Mouse (Mus musculus): ENCODE data around the gene Scrt2. TPM values are rescaled to one million over a fixed set of nuclear protein-coding genes. Genes with fewer than 3 reads are reported as not detected.

The Scrt2 gene
- polyA plus RNA-seq (2012) = 0.03 TPM in 1 of 2 replicates, not detected in the other

DNA sequence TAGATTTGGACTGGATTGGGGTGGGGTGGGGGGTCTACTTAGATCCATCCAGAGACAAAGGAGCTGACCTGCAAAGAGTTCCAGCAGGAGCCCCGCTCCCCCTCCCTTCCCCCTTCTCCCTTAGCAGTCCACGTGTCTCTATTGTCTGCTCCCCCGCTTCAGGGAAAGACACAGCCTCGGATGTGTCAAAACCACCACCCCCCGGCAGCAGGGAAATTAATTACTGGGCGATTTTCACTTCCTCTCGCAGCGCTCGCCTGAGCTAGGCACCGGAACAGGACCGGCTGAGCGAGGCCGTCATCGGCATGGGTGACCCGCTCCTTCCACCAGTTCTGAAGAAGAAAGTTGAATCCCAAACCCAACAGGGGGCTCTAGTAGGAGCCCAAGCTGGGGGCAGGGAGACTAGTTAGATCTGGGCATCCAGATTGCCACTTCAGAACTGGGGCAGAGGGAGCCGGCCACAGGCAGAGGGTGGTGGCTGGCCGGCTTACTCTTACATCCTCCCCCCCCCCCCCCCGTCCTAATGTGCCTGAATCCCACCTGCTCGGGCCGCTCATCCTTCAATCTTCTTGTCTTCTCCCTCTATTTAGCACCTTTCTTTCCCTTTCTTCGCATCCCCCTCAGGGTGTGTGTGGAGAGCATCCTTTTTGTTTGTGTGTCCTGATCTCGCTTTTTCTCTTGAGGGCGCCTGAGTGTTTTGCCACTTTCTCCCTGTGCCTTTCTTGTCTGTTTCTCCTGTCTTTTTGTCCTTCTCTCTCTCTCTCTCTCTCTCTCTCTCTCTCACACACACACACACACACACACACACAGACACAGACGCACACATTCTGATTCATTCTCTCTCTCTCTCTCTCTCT, at the start of gene Scrt2:
TSS of gene Scrt2 (plus strand) at position 845 of the 857 bp plus-strand sequence.
- Histone ChIP-seq H3K4me3 (replicated peaks) (no peak within 1 kb of the TSS), H3K4me1 (ENCODE audit: control insufficient read depth) (no peaks in the 10 kb centered on the region; the same call in 1 of the 2 replicates), H3K36me3 (ENCODE audit: control insufficient read depth) (no peaks in the 10 kb centered on the region), H3K9me3 (ENCODE audit: control insufficient read depth, low read length) (no peaks in the 10 kb centered on the region; the same call in 1 of the 2 replicates), H3K27me3 (ENCODE audit: control insufficient read depth) (peaks cover 88% of the 10 kb centered on the region)
- TF ChIP-seq TAL1 (IDR thresholded peaks at IDR 0.05; ENCODE audit: low read length) = no peak
- TF ChIP-seq GATA1 (IDR thresholded peaks at IDR 0.05; ENCODE audit: low read length) = no peak

- TF ChIP-seq TAL1 (IDR thresholded peaks at IDR 0.05; ENCODE audit: low read length) (no peak), GATA1 (IDR thresholded peaks at IDR 0.05; ENCODE audit: low read length) (no peak)
- H3K4me3 ChIP-seq (replicated peaks) = no peak overlapping the region
- no peaks in the 10 kb centered on the region for H3K36me3 ChIP-seq (ENCODE audit: control insufficient read depth)
- H3K9me3 ChIP-seq (ENCODE audit: control insufficient read depth, low read length) = peaks cover 3% of the 10 kb centered on the region; the same call in 1 of the 2 replicates
- H3K4me1 ChIP-seq (ENCODE audit: control insufficient read depth) = peaks cover 4% of the 10 kb centered on the region; the same call in 1 of the 2 replicates
- peaks cover 30% of the 10 kb centered on the region for H3K27me3 ChIP-seq (ENCODE audit: control insufficient read depth)
Measured at GRCm38 (mm10) chr2:152040101-152040500, 41.2 kb upstream of the Scrt2 start.

DNA sequence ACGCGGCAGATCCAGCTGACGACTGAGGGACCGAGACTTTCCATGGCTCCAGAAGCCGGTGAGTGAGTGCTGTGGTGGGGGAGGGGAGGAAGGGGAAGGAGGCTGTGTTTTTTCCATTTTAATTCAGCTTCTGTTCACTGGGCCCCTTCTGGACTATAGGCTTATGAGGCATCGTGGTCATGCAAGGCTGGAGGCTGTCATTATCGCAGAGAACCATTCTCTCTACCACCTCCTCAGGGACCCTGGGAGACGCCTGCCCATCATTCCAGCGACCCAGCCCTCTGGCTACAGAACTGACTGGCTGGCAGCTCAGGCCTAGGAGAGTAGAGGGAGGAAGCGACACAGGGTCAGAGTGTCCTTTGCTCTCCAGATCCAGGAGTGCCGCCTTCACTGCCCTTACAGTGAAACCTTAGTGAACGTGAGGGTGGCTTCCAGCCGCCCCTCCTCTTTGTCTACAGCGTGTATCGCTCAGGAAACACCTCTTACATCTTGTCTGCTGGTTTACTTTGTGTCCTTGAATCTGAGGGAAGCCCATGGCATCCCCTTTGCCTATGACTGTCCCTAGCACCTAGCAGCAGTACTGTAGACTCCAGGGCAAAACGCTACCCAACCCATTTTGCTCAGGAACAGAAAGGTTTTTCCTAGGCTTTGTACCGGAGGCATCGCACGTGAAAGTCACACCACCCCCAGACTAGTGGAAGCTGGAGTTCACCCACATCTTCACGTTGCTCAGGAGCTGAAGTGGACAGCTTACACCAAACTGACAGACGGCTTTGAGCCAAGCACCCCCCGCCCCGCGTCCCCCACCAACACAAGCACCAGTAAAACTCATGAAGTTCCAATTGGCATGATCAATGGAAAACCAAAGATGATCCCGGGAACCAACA, 34.0 kb upstream of the Scrt2 start:
- Histone ChIP-seq H3K4me1 (ENCODE audit: control insufficient read depth) (peaks cover 31% of the 10 kb centered on the region), H3K4me3 (replicated peaks) (no peak overlapping the region), H3K27me3 (ENCODE audit: control insufficient read depth) (peaks cover 64% of the 10 kb centered on the region), H3K9me3 (ENCODE audit: control insufficient read depth, low read length) (peaks cover 2% of the 10 kb centered on the region; the same call in 1 of the 2 replicates), H3K36me3 (ENCODE audit: control insufficient read depth) (no peaks in the 10 kb centered on the region)
- TF ChIP-seq TAL1 (IDR thresholded peaks at IDR 0.05; ENCODE audit: low read length) = no peak
- TF ChIP-seq GATA1 (IDR thresholded peaks at IDR 0.05; ENCODE audit: low read length) = no peak

GRCm38 (mm10) chr2:152048003-152048980, 33.0 kb upstream of the Scrt2 start:
- H3K27me3 ChIP-seq (ENCODE audit: control insufficient read depth) = peaks cover 64% of the 10 kb centered on the region
- H3K4me1 ChIP-seq (ENCODE audit: control insufficient read depth) = peaks cover 34% of the 10 kb centered on the region
- peaks cover 2% of the 10 kb centered on the region; the same call in 1 of the 2 replicates for H3K9me3 ChIP-seq (ENCODE audit: control insufficient read depth, low read length)
- TF ChIP-seq GATA1 (IDR thresholded peaks at IDR 0.05; ENCODE audit: low read length) (no peak), TAL1 (IDR thresholded peaks at IDR 0.05; ENCODE audit: low read length) (no peak)
- no peaks in the 10 kb centered on the region for H3K36me3 ChIP-seq (ENCODE audit: control insufficient read depth)
- peak overlapping the region; percentile 40 for H3K4me3 ChIP-seq (replicated peaks)

DNA sequence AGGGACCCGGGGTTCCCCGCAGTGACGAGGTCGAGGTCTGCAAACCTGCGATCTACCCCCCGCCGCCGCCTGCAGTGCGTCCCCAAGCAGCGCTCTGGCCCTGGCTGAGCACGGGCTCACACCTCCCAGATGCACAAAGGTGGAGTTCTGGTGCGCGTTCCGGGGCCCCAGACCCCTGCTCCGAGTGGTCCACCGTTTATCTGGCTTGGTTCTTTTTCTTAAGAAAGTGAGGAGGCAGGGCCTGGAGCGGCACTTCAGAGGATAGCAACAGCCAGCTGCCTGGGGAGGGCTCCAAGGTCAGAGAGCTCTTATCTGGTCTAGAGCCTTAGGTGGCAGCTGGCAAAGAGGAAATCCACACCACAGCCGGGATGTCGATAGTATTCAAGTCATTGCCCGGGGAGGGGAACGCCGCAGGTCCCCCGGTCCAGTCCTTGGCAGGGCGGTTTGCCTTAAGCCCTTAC, 32.3 kb upstream of the Scrt2 start:
- Histone ChIP-seq H3K4me3 (replicated peaks) (peak overlapping the region; percentile 40), H3K27me3 (ENCODE audit: control insufficient read depth) (peaks cover 66% of the 10 kb centered on the region)

GRCm38 (mm10) chr2:152049611-152050270, 31.6 kb upstream of the Scrt2 start:
- Histone ChIP-seq H3K4me1 (ENCODE audit: control insufficient read depth) (peaks cover 31% of the 10 kb centered on the region), H3K36me3 (ENCODE audit: control insufficient read depth) (no peaks in the 10 kb centered on the region), H3K27me3 (ENCODE audit: control insufficient read depth) (peaks cover 66% of the 10 kb centered on the region), H3K4me3 (replicated peaks) (no peak overlapping the region), H3K9me3 (ENCODE audit: control insufficient read depth, low read length) (peaks cover 2% of the 10 kb centered on the region; the same call in 1 of the 2 replicates)
- TF ChIP-seq GATA1 (IDR thresholded peaks at IDR 0.05; ENCODE audit: low read length) (no peak), TAL1 (IDR thresholded peaks at IDR 0.05; ENCODE audit: low read length) (no peak)

More for the DNA sequence above, 32.3 kb upstream of the Scrt2 start:
- TF ChIP-seq TAL1 (IDR thresholded peaks at IDR 0.05; ENCODE audit: low read length) = no peak
- no peak for TF ChIP-seq GATA1 (IDR thresholded peaks at IDR 0.05; ENCODE audit: low read length)
- no peaks in the 10 kb centered on the region for H3K36me3 ChIP-seq (ENCODE audit: control insufficient read depth)
- peaks cover 2% of the 10 kb centered on the region; the same call in 1 of the 2 replicates for H3K9me3 ChIP-seq (ENCODE audit: control insufficient read depth, low read length)
- H3K4me1 ChIP-seq (ENCODE audit: control insufficient read depth) = peaks cover 34% of the 10 kb centered on the region

- peaks cover 2% of the 10 kb centered on the region; the same call in 1 of the 2 replicates for H3K9me3 ChIP-seq (ENCODE audit: control insufficient read depth, low read length)
- TF ChIP-seq GATA1 (IDR thresholded peaks at IDR 0.05; ENCODE audit: low read length) (no peak), TAL1 (IDR thresholded peaks at IDR 0.05; ENCODE audit: low read length) (no peak)
- peaks cover 30% of the 10 kb centered on the region for H3K4me1 ChIP-seq (ENCODE audit: control insufficient read depth)
- H3K27me3 ChIP-seq (ENCODE audit: control insufficient read depth) = peaks cover 70% of the 10 kb centered on the region
- no peak overlapping the region for H3K4me3 ChIP-seq (replicated peaks)
- H3K36me3 ChIP-seq (ENCODE audit: control insufficient read depth) = no peaks in the 10 kb centered on the region
Measured at GRCm38 (mm10) chr2:152050316-152050715, 31.0 kb upstream of the Scrt2 start.

Data from erythroblast, embryonic 14.5 days (primary cell).